Mouse (Mus musculus) mouse embryonic stem cell (cell line): ENCODE data around the gene Ngrn.

ENCODE experiments used
- in situ Hi-C, 2 experiments: fragments of 300-500 bp; cut with MboI; formaldehyde crosslinking; loops; 1 replicate in 1 of 2; 3 replicates in 1 of 2; pipeline ENCODE4 v1.14.3; 2019 to 2020; ENCODE audit warnings: low sequenced_read_pairs in 2 of 2, low pct_unique_long_range_greater_than_20kb in 1 of 2, mixed read lengths in 1 of 2; ENCODE audit not compliant: unreplicated experiment in 1 of 2

The Ngrn gene

DNA sequence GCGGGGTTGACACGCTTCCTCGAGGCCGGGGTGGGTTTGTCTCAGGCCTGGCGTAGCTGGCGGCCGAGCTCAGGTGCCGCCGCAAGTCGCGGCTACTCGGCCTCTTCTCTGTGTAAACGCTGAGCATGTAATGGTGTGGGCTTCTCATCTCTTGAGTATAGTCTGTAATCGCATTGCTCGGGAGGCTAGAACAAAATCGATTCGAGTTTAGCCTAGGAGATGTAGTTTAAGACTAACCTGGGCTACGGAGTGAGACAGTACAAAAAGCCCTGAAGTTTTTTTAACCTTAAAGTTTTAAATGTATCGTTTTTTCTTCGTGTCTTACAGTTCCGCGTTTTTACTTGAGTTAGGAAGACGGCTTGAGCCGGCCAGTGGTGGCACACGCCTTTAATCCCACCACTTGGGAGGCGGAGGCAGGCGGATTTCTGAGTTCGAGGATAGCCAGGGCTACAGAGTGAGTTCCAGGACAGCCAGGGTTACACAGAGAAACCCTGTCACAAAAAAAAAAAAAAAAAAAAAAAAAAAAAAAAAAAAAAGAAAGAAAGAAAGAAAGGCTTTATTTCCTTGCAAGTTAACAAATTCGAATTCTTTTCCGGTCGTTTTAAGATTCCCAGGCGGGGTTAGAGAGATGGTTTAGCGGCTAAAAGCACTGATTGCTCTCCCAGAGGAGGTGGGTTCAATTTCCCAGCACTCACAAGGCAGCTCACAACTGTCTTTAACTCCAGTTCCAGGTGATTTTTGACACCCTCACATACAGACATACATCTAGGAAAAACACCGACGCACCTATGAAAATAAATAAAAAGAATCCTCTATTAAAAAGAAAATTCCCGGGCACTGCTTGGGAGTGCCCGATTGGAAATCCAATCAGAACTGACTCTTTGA, 34.0 kb downstream of the Ngrn start:
- in situ Hi-C loops: no loop called here

DNA sequence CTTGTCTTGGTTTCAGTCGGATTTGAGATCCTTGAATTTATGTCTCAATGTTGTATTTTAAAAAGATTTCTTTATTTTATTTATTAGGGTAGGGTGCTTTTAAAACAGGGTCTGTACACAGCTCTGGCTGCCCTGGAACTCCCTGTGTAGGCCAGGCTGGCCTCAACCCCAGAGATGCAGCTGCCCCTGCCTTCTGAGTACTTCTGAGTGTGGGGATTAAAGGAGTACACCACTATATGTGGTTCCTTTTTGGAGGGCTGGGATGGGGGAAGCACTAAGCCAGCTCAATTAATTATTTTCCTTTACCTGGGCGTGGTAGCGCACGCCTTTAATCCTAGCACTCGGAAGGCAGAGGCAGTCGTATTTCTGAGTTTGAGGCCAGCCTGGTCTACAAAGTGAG, 35.4 kb downstream of the Ngrn start:
- in situ Hi-C loops: no loop called here

DNA sequence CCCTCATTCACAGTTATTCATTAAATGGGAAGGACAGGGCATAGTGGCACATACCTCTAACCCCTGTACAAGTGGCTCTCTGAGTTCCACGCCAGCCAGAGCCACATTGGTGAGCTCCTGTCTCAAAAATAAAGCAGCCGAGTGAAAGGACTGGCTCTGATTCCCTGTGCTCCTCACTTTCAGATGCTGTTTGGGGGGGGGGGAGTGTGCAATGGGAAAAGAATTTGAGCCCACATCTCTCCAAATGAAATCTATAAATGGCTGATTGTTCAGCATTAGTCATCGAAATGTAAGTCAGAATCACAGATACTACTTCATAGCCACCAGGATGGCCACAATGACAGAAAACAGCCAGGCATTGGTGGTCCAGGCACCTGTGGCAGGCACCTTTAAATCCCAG, 36.0 kb downstream of the Ngrn start:
- in situ Hi-C loops: no loop called here

GRCm38 (mm10) chr7:80298754-80299153, 37.7 kb downstream of the Ngrn start:
- in situ Hi-C loops: no loop called here

DNA sequence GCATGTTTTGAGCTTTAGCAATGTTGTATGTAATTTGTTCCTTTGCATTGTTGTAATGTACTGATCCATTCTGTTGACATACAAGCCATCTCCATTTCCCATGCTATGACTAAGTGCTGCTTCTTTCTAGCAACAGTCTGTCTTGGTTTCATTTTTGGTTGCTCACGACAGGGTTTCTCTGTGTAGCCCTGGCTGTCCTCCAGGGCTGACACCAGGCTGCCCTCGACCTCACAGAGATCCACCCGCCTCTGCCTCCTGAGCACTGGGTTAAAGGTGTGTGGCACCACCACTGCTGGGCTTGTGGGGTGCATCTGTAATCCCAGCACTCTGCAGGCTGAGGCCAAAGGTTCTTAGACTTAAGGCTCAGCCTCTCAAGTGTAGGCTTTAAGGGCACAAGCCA, 38.6 kb downstream of the Ngrn start:
- in situ Hi-C loops: no loop called here

- in situ Hi-C loops: loop anchor here (10.0 to 25.0 kb wide), 3 partner anchors 614 to 864 kb away; no protein-coding TSS in a partner anchor
Measured at GRCm38 (mm10) chr7:80301522-80301921, 40.5 kb downstream of the Ngrn start.

DNA sequence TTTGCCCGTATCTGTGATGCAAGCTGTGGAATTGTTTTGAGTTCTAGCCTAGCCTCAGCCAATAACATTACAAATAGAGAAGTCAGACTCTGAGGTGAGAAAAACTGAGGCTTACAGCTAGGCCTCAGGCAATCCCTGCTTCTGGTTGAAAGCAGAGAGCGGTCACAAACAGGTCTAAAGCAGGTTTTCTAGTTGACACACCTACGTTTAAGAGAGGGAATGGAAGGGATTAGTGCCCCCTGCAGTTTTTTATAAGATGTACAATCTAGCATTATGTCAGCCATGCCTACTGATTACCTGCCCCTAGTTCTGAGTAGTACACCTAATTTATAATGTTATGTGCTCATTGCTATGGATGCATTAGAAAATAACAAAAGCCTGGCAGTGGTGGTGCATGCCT, 46.8 kb downstream of the Ngrn start:
- in situ Hi-C loops: loop anchor here (10.0 to 25.0 kb wide), 3 partner anchors 620 to 870 kb away; no protein-coding TSS in a partner anchor

- in situ Hi-C loops: loop anchor here in 1 of 2 experiments (25.0 kb wide), 2 partner anchors 623 to 873 kb away; no protein-coding TSS in a partner anchor
Measured at GRCm38 (mm10) chr7:80310771-80311170, 49.8 kb downstream of the Ngrn start.
